ENCODE assay signal across 22 mouse cellular contexts in the genomic region with DNA sequence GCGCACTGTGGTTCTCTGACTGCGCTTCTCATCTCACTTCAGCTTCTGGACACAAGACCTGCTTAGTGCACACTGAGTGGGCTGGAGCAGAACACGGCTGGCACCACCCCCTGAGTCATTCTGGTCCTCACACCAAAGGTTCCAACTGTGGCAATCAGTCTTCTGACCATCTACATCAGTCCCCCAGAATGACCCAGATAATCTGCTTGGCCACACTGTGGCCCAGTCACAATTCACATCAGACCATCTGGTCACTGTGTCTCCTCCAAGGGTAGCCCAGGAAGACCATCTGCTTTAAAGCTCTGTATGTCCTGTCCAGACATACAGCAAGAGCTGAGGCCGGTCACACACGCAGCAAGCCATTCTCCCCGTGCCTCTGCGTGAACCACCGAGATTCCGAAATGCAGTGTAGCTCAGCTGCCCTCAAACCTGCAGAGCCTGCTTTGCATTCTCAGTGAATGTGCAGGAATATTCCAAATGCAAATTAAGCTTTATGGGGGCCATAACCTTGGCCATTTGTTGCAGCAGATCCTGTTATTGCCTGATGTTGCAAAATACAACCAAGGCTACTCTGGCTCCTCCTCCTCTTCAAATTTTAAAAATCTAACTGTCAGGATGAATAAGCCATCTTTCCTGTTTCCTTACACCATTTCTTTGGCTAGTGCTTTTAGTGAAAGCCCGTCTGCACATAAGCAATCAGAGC.
DNase-seq lines count a peak whose midpoint lies in the region; ATAC-seq lines count a peak whose summit lies in the region.
"Had no signal": no experiment of that assay in that cellular context is flagged by ENCODE, and none has a peak within 500 bp of the region (broad histone marks: within the 10 kb centered on the region; RNA-seq: fewer than 3 reads in every experiment).

No protein-coding gene starts in this region.

- no peak overlapping the region for H3K4me2 ChIP-seq in hindbrain, embryonic 16.5 days (ENCODE audit: low read length)
- H3K4me2 ChIP-seq in hindbrain, embryonic 13.5 days, result no peak overlapping the region
- H3K4me2 ChIP-seq: forebrain, embryonic 15.5 days; heart, embryonic 12.5 days; limb, embryonic 13.5 days; midbrain, embryonic 11.5 days had no signal

- no peaks in the 10 kb centered on the region for H3K4me1 ChIP-seq in hindbrain, embryonic 16.5 days (ENCODE audit: control insufficient read depth, insufficient read depth, low read depth, low read length)
- H3K4me1 ChIP-seq in hindbrain, embryonic 13.5 days (replicated peaks), result no peaks in the 10 kb centered on the region
- H3K4me1 ChIP-seq: forebrain, embryonic 15.5 days; limb, embryonic 13.5 days had no signal

- no peak overlapping the region for H3K9ac ChIP-seq in hindbrain, embryonic 16.5 days (ENCODE audit: low read depth, low read length)
- no peak overlapping the region for H3K9ac ChIP-seq in hindbrain, embryonic 13.5 days
- H3K9ac ChIP-seq: forebrain, embryonic 15.5 days; heart, embryonic 12.5 days; limb, embryonic 13.5 days had no signal

- H3K9me3 ChIP-seq in hindbrain, embryonic 16.5 days (ENCODE audit: control insufficient read depth, low read length), result no peaks in the 10 kb centered on the region
- no peaks in the 10 kb centered on the region for H3K9me3 ChIP-seq in hindbrain, embryonic 13.5 days
- H3K9me3 ChIP-seq: forebrain, embryonic 15.5 days; limb, embryonic 13.5 days had no signal

- no peaks in the 10 kb centered on the region for H3K36me3 ChIP-seq in hindbrain, embryonic 16.5 days (ENCODE audit: control insufficient read depth, insufficient read depth, low read length)
- no peaks in the 10 kb centered on the region for H3K36me3 ChIP-seq in hindbrain, embryonic 13.5 days
- H3K36me3 ChIP-seq: embryonic facial prominence, embryonic 10.5 days; forebrain, embryonic 15.5 days; heart, embryonic 12.5 days; limb, embryonic 13.5 days had no signal

- no peak overlapping the region for H3K4me3 ChIP-seq in hindbrain, embryonic 16.5 days (ENCODE audit: low read length)
- H3K4me3 ChIP-seq in hindbrain, embryonic 13.5 days, result no peak overlapping the region
- H3K4me3 ChIP-seq: embryonic facial prominence, embryonic 10.5 days; erythroblast, embryonic 14.5 days; forebrain, embryonic 15.5 days; heart, embryonic 12.5 days; layer of hippocampus, adult 2 months; left cerebral cortex, adult 2 months; limb, embryonic 13.5 days had no signal

- H3K27ac ChIP-seq in hindbrain, embryonic 16.5 days (ENCODE audit: low read depth, low read length), result no peak overlapping the region
- H3K27ac ChIP-seq in hindbrain, embryonic 13.5 days, result no peak overlapping the region
- H3K27ac ChIP-seq: forebrain, embryonic 15.5 days; layer of hippocampus, adult 2 months; left cerebral cortex, adult 2 months; limb, embryonic 13.5 days had no signal

- no peaks in the 10 kb centered on the region for H3K27me3 ChIP-seq in hindbrain, embryonic 16.5 days (replicated peaks; ENCODE audit: control insufficient read depth, insufficient read depth, low read length)
- H3K27me3 ChIP-seq in hindbrain, embryonic 13.5 days, result no peaks in the 10 kb centered on the region
- H3K27me3 ChIP-seq: forebrain, embryonic 15.5 days; heart, embryonic 12.5 days; limb, embryonic 13.5 days had no signal

- WGBS in hindbrain, embryonic 16.5 days, result 74% methylated on average over 10 of the region's 10 CpGs
- WGBS in hindbrain, embryonic 13.5 days, result 89% methylated on average over 10 of the region's 10 CpGs

- DNase-seq in adrenal gland, adult 2 months, result peak; percentile 77
- peak; percentile 66 to 79 for DNase-seq in cerebellum, postnatal 14 days
- no peak for DNase-seq in heart, adult 18-20 months
- no peak for DNase-seq in spleen, postnatal 36 days (ENCODE audit: low spot score in 2 of 2)
- DNase-seq in urinary bladder, postnatal 36 days (ENCODE audit: low spot score in 2 of 2), result no peak
- DNase-seq: gastrocnemius, postnatal 10 days; heart, postnatal 36 days; lung, postnatal 36 days; right cerebral cortex, postnatal 25 days had no signal

- peak; percentile 54; the same call in 1 of the 2 replicates for ATAC-seq in hindbrain, embryonic 16.5 days
- ATAC-seq in hindbrain, embryonic 13.5 days (ENCODE audit: low FRiP score), result no peak
- ATAC-seq in cerebellum, adult (ENCODE audit: insufficient number of reproducible peaks, low FRiP score, low TSS enrichment), result peak; percentile 89
- ATAC-seq: forebrain, embryonic 15.5 days; inflammation-experienced regulatory T-cells, adult 6 months; Patski had no signal

Comparison
In these comparisons a context has a peak if more than half of its experiments do, and no peak if none do; other contexts are left out.
1. DNase-seq: peak in adrenal gland, adult 2 months (single experiment) and cerebellum, postnatal 14 days (2 of 2); none in heart, adult 18-20 months (0 of 2), spleen, postnatal 36 days (0 of 2) and urinary bladder, postnatal 36 days (0 of 2).